Mouse (Mus musculus) neural tube, embryonic 13.5 days (tissue): ENCODE results near the gene Tex52. TPM values are rescaled to one million over a fixed set of nuclear protein-coding genes. Genes with fewer than 3 reads are reported as not detected.

Source experiments
- ATAC-seq: fragments of 200-750 bp; cut with Nextera tagmentation; 2 replicates; pipeline ENCODE4 v1.8.0; 2017; ENCODE audit warnings: low read depth, mild to moderate bottlenecking, moderate TSS enrichment, moderate library complexity
- H3K27ac ChIP-seq: fragments of 300-500 bp; sonication (generic); replicated peaks from 2 replicates; pipeline ENCODE4 v1.5.1; 2015; ENCODE audit warnings: moderate library complexity, mild to moderate bottlenecking, inconsistent platforms
- H3K27me3 ChIP-seq: fragments of 300-500 bp; sonication (generic); 2 replicates; pipeline ENCODE4 v1.6.1; 2015; ENCODE audit warnings: mild to moderate bottlenecking, inconsistent platforms
- H3K36me3 ChIP-seq: fragments of 300-500 bp; sonication (generic); 2 replicates; pipeline ENCODE4 v1.6.1; 2015; ENCODE audit warnings: mild to moderate bottlenecking, inconsistent platforms
- H3K4me1 ChIP-seq: fragments of 300-500 bp; sonication (generic); replicated peaks from 2 replicates; pipeline ENCODE4 v1.6.1; 2015; ENCODE audit warnings: inconsistent platforms
- H3K4me2 ChIP-seq: fragments of 300-500 bp; sonication (generic); 2 replicates; pipeline ENCODE4 v1.6.1; 2015; ENCODE audit warnings: inconsistent platforms, mild to moderate bottlenecking, moderate library complexity
- H3K4me3 ChIP-seq: fragments of 300-500 bp; sonication (generic); 2 replicates; pipeline ENCODE4 v1.5.1; 2015; ENCODE audit warnings: mild to moderate bottlenecking, inconsistent platforms
- H3K9ac ChIP-seq: fragments of 300-500 bp; sonication (generic); 2 replicates; pipeline ENCODE4 v1.6.1; 2015; ENCODE audit warnings: moderate library complexity, mild to moderate bottlenecking, inconsistent platforms
- H3K9me3 ChIP-seq: fragments of 300-500 bp; sonication (generic); 2 replicates; pipeline ENCODE4 v1.6.1; 2016; ENCODE audit warnings: inconsistent platforms
- WGBS: fragments of 180-500 bp; shearing (Covaris S2); methylation state at CpG from one replicate; pipeline ENCODE4 v1.1.7; 2015; 5-methylcytosine and 5-hydroxymethylcytosine counted together
- polyA plus RNA-seq: library from polyadenylated mRNA; unstranded; fragments of >200 nt; fragmentation: Nextera tagmentation; extraction: Ambion mirVana; gene quantifications from 2 replicates; pipeline ENCODE4 v1.2.1, GENCODE M21; 2015

Tex52 gene
- 0.53 TPM in 1 of 2 replicates, not detected in the other for polyA plus RNA-seq

GRCm38 (mm10) chr6:128375192-128375591, at the start of gene Tex52, which contains the start of gene Gm44596:
Gene Tex52, plus strand, starts transcription at chr6:128375456.
Gene Gm44596, plus strand, starts transcription at chr6:128375503.
- 0 out of 2 replicates have a peak within 1 kb of the TSS, but pooled peaks have one; percentile 12 for H3K9ac ChIP-seq
- no peak within 1 kb of the TSS for H3K4me2 ChIP-seq

GRCm38 (mm10) chr6:128334397-128335124, 40.7 kb upstream of the Tex52 start:
- Histone ChIP-seq H3K9ac (no peak overlapping the region), H3K27me3 (no peaks in the 10 kb centered on the region), H3K27ac (no peak overlapping the region), H3K4me1 (peaks cover 23% of the 10 kb centered on the region), H3K4me3 (no peak overlapping the region), H3K4me2 (no peak overlapping the region), H3K9me3 (peaks cover 11% of the 10 kb centered on the region; the same call in 1 of the 2 replicates), H3K36me3 (peaks cover 57% of the 10 kb centered on the region)
- ATAC-seq = peak; percentile 84
- 25% methylated on average over 12 of the region's 12 CpGs for WGBS

More at GRCm38 (mm10) chr6:128375192-128375591, at the start of gene Tex52, which contains the start of gene Gm44596:
- H3K27ac ChIP-seq = 0 out of 2 replicates have a peak within 1 kb of the TSS, but pooled peaks have one; percentile 23
- peaks cover 7% of the 10 kb centered on the region; the same call in 1 of the 2 replicates for H3K4me1 ChIP-seq
- no peaks in the 10 kb centered on the region for H3K27me3 ChIP-seq
- no peak within 1 kb of the TSS for H3K4me3 ChIP-seq
- peaks cover 38% of the 10 kb centered on the region for H3K36me3 ChIP-seq
- peak; percentile 69 for ATAC-seq
- WGBS = 27% methylated on average over 6 of the region's 6 CpGs
- H3K9me3 ChIP-seq = no peaks in the 10 kb centered on the region

- WGBS = 69% methylated on average over 7 of the region's 7 CpGs
- no peak overlapping the region for H3K4me3 ChIP-seq
- H3K9me3 ChIP-seq = no peaks in the 10 kb centered on the region
- no peak overlapping the region for H3K27ac ChIP-seq
- H3K9ac ChIP-seq = no peak overlapping the region
- peaks cover 40% of the 10 kb centered on the region for H3K36me3 ChIP-seq
- ATAC-seq = no peak
- no peak overlapping the region for H3K4me2 ChIP-seq
- no peaks in the 10 kb centered on the region for H3K27me3 ChIP-seq
- peaks cover 27% of the 10 kb centered on the region for H3K4me1 ChIP-seq
These were observed 37.8 kb upstream of the Tex52 start for GRCm38 (mm10) chr6:128337467-128337866.

GRCm38 (mm10) chr6:128338876-128339275, 36.4 kb upstream of the Tex52 start:
- peaks cover 36% of the 10 kb centered on the region for H3K36me3 ChIP-seq
- H3K27me3 ChIP-seq = no peaks in the 10 kb centered on the region
- no peak overlapping the region for H3K4me2 ChIP-seq
- peaks cover 27% of the 10 kb centered on the region for H3K4me1 ChIP-seq
- 0 out of 2 replicates have a peak overlapping the region, but pooled peaks have one; percentile 24 for H3K27ac ChIP-seq
- no peak overlapping the region for H3K4me3 ChIP-seq
- 43% methylated on average over 5 of the region's 5 CpGs for WGBS
- no peaks in the 10 kb centered on the region for H3K9me3 ChIP-seq
- no peak overlapping the region for H3K9ac ChIP-seq
- 0 out of 2 replicates have a peak, but pooled peaks have one; percentile 17 for ATAC-seq

- 95% methylated on average over 11 of the region's 11 CpGs for WGBS
- Histone ChIP-seq H3K4me1 (peaks cover 28% of the 10 kb centered on the region), H3K36me3 (peaks cover 21% of the 10 kb centered on the region), H3K9me3 (no peaks in the 10 kb centered on the region), H3K27me3 (no peaks in the 10 kb centered on the region), H3K9ac (no peak overlapping the region), H3K4me3 (no peak overlapping the region), H3K27ac (no peak overlapping the region), H3K4me2 (no peak overlapping the region)
- ATAC-seq = no peak
These were observed 33.1 kb upstream of the Tex52 start for GRCm38 (mm10) chr6:128341956-128342723.

- H3K4me3 ChIP-seq = no peak overlapping the region
- no peak overlapping the region for H3K27ac ChIP-seq
- peaks cover 28% of the 10 kb centered on the region for H3K4me1 ChIP-seq
- peaks cover 22% of the 10 kb centered on the region for H3K36me3 ChIP-seq
- H3K4me2 ChIP-seq = no peak overlapping the region
- ATAC-seq = no peak
- no peaks in the 10 kb centered on the region for H3K9me3 ChIP-seq
- 95% methylated on average over 10 of the region's 10 CpGs for WGBS
- H3K9ac ChIP-seq = no peak overlapping the region
- H3K27me3 ChIP-seq = no peaks in the 10 kb centered on the region
These were observed 29.6 kb upstream of the Tex52 start for GRCm38 (mm10) chr6:128345623-128346022.

- Histone ChIP-seq H3K27me3 (no peaks in the 10 kb centered on the region), H3K27ac (no peak overlapping the region), H3K9me3 (no peaks in the 10 kb centered on the region), H3K9ac (no peak overlapping the region), H3K4me2 (no peak overlapping the region), H3K4me3 (no peak overlapping the region), H3K4me1 (peaks cover 28% of the 10 kb centered on the region), H3K36me3 (peaks cover 27% of the 10 kb centered on the region)
- ATAC-seq = no peak
- WGBS = 85% methylated on average over 6 of the region's 6 CpGs
These were observed 28.5 kb upstream of the Tex52 start for GRCm38 (mm10) chr6:128346782-128347181.

- Histone ChIP-seq H3K36me3 (peaks cover 16% of the 10 kb centered on the region), H3K27me3 (no peaks in the 10 kb centered on the region), H3K9ac (no peak overlapping the region), H3K9me3 (no peaks in the 10 kb centered on the region), H3K27ac (peak overlapping the region; percentile 61), H3K4me1 (peaks cover 36% of the 10 kb centered on the region), H3K4me2 (no peak overlapping the region), H3K4me3 (no peak overlapping the region)
- WGBS = 34% methylated on average over 7 of the region's 7 CpGs
- no peak; the same call in 1 of the 2 replicates for ATAC-seq
These were observed 25.5 kb upstream of the Tex52 start for GRCm38 (mm10) chr6:128349711-128350110.

GRCm38 (mm10) chr6:128354140-128354539, 21.1 kb upstream of the Tex52 start:
- no peak overlapping the region for H3K27ac ChIP-seq
- H3K36me3 ChIP-seq = peaks cover 32% of the 10 kb centered on the region
- H3K4me1 ChIP-seq = peaks cover 31% of the 10 kb centered on the region
- no peaks in the 10 kb centered on the region for H3K9me3 ChIP-seq
- no peak for ATAC-seq
- peak overlapping the region; percentile 73 for H3K4me2 ChIP-seq
- no peaks in the 10 kb centered on the region for H3K27me3 ChIP-seq
- H3K9ac ChIP-seq = no peak overlapping the region
- peak overlapping the region; percentile 73; the same call in 1 of the 2 replicates for H3K4me3 ChIP-seq
- WGBS = 75% methylated on average over 3 of the region's 3 CpGs

- Histone ChIP-seq H3K4me2 (peak overlapping the region; percentile 73), H3K27ac (peak overlapping the region; percentile 92), H3K9ac (peak overlapping the region; percentile 88), H3K36me3 (peaks cover 32% of the 10 kb centered on the region), H3K4me1 (peaks cover 31% of the 10 kb centered on the region), H3K9me3 (no peaks in the 10 kb centered on the region), H3K4me3 (peak overlapping the region; percentile 73), H3K27me3 (no peaks in the 10 kb centered on the region)
- WGBS = under 1% methylated on average over 28 of the region's 28 CpGs
- ATAC-seq = peak; percentile 77
These were observed 20.0 kb upstream of the Tex52 start for GRCm38 (mm10) chr6:128355201-128355681.

GRCm38 (mm10) chr6:128355726-128356416, 19.4 kb upstream of the Tex52 start, which contains the start of gene Tulp3:
Gene Tulp3, minus strand, starts transcription at chr6:128355851.
- ATAC-seq = peak; percentile 99
- Histone ChIP-seq H3K27me3 (no peaks in the 10 kb centered on the region), H3K4me3 (peak within 1 kb of the TSS; percentile 73), H3K4me1 (peaks cover 37% of the 10 kb centered on the region), H3K36me3 (peaks cover 25% of the 10 kb centered on the region), H3K9ac (peak within 1 kb of the TSS; percentile 88), H3K27ac (peak within 1 kb of the TSS; percentile 92), H3K9me3 (no peaks in the 10 kb centered on the region), H3K4me2 (peak within 1 kb of the TSS; percentile 73)
- WGBS = under 1% methylated on average over 42 of the region's 42 CpGs
